Mouse (Mus musculus): ENCODE data around the gene Snf8.

Snf8 gene

GRCm38 (mm10) chr11:96034596-96035052, at the start of gene Snf8:
Gene Snf8 (plus strand): TSS chr11:96034885.
- peak; percentile 95 for DNase-seq

- no peak for DNase-seq
These were observed 46.7 kb upstream of the Snf8 start for GRCm38 (mm10) chr11:95987854-95988447.

GRCm38 (mm10) chr11:95988533-95988932, 46.2 kb upstream of the Snf8 start:
- DNase-seq: peak; percentile 91

GRCm38 (mm10) chr11:95989864-95990263, 44.8 kb upstream of the Snf8 start:
- no peak for DNase-seq

GRCm38 (mm10) chr11:95990431-95990830, 44.3 kb upstream of the Snf8 start:
- DNase-seq: no peak

- DNase-seq: peak; percentile 92
These were observed 43.6 kb upstream of the Snf8 start for GRCm38 (mm10) chr11:95990886-95991708.

GRCm38 (mm10) chr11:95994151-95994550, 40.5 kb upstream of the Snf8 start:
- no peak for DNase-seq

- peak; percentile 71 for DNase-seq
These were observed 31.4 kb upstream of the Snf8 start for GRCm38 (mm10) chr11:96003100-96003900.

- peak; percentile 44 for DNase-seq
These were observed 30.5 kb upstream of the Snf8 start for GRCm38 (mm10) chr11:96003969-96004792.

- DNase-seq: peak; percentile 74
These were observed 29.8 kb upstream of the Snf8 start for GRCm38 (mm10) chr11:96004793-96005402.

- peak; percentile 81 for DNase-seq
These were observed 29.0 kb upstream of the Snf8 start, which contains the start of gene Igf2bp1 for GRCm38 (mm10) chr11:96005403-96006271. Gene Igf2bp1 (minus strand): TSS chr11:96005940.

- DNase-seq: peak; percentile 71
These were observed 28.3 kb upstream of the Snf8 start for GRCm38 (mm10) chr11:96006367-96006851.

GRCm38 (mm10) chr11:96006852-96007515, 27.7 kb upstream of the Snf8 start:
- DNase-seq: peak; percentile 87

GRCm38 (mm10) chr11:96007516-96008235, 27.0 kb upstream of the Snf8 start:
- peak; percentile 55 for DNase-seq

GRCm38 (mm10) chr11:96008827-96009226, 25.9 kb upstream of the Snf8 start:
- DNase-seq: no peak

GRCm38 (mm10) chr11:96011982-96012381, 22.7 kb upstream of the Snf8 start:
- no peak for DNase-seq

- DNase-seq: no peak
These were observed 19.3 kb upstream of the Snf8 start for GRCm38 (mm10) chr11:96015421-96015820.

- DNase-seq: no peak
These were observed 16.7 kb upstream of the Snf8 start for GRCm38 (mm10) chr11:96017941-96018351.

- no peak for DNase-seq
These were observed 14.1 kb upstream of the Snf8 start for GRCm38 (mm10) chr11:96020622-96021021.
